In the genomic region with DNA sequence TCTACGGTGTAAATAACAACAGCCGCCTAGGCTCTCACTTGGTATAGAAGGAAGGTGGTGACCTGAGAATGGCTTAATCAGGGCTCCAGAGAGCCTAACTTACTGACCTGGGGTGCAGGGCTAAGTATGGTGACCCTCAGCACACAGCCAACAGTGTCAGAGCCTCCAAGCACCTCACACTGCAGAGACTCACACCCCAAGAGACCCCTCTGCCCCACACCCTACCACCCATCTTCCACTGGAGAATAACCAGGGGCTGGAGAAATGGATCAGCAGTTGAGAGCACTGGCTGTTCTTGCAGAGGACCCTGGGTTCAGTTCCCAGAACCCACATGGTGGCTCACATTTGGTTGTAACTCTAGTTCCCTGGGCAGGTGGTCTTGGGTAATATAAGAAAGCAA, we compare ENCODE assay signal across 16 mouse cellular contexts. TPM values are rescaled to one million over a fixed set of nuclear protein-coding genes. Genes with fewer than 3 reads are reported as not detected.
A peak's percentile ranks its signal among the peaks of the same experiment; 100 is the strongest.
DNase-seq lines count a peak whose midpoint lies in the region.
"Had no signal": no experiment of that assay in that cellular context is flagged by ENCODE, and none has a peak within 500 bp of the region (broad histone marks: within the 10 kb centered on the region; RNA-seq: fewer than 3 reads in every experiment).

No protein-coding gene starts in this region.

- peak; percentile 0 for DNase-seq in adrenal gland, adult 2 months
- DNase-seq in adrenal gland, postnatal 14 days, result no peak
- peak; percentile 2 for DNase-seq in kidney, postnatal 10 days
- no peak for DNase-seq in kidney, postnatal 4 days
- DNase-seq in spleen, postnatal 10 days (ENCODE audit: low spot score in 2 of 2), result peak; percentile 1 to 6
- DNase-seq in spleen, adult 12 weeks (ENCODE audit: low spot score), result no peak
- peak; percentile 1 for DNase-seq in thymus, postnatal 4 days
- DNase-seq in thymus, adult 18-20 months, result no peak
- DNase-seq: cerebellum, adult 11 months; cerebellum, adult 2 months; cerebellum, adult 9-11 months; cerebellum, postnatal 25 days; forebrain, postnatal 0 days; gastrocnemius, postnatal 36 days; heart, postnatal 10 days; heart, postnatal 36 days had no signal

RNA-seq across cellular contexts. Expression of a gene that starts 12.2 kb away (rescaled TPM):
- 10 to 100 TPM; 50.2 to 54.5 TPM for total RNA-seq in adrenal gland, adult 2 months (2021)
- 23.7 and 33.8 TPM in 2 replicates for polyA plus RNA-seq in adrenal gland, adult 2 months (2012; rRNA removed)
- total RNA-seq in adrenal gland, postnatal 14 days (2021), result 39.8 and 46.4 TPM in 2 replicates

Comparison
In these comparisons a context has a peak if more than half of its experiments do, and no peak if none do; other contexts are left out.
1. DNase-seq: peak in adrenal gland, adult 2 months (single experiment), kidney, postnatal 10 days (single experiment), spleen, postnatal 10 days (2 of 2) and thymus, postnatal 4 days (single experiment); none in adrenal gland, postnatal 14 days (single experiment), kidney, postnatal 4 days (0 of 2), spleen, adult 12 weeks (single experiment) and thymus, adult 18-20 months (0 of 2).